Mouse (Mus musculus) CD4-positive helper T cell, adult 2 months (primary cell): Measurements from ENCODE around the gene Fabp1.

Experiments used
- DNase-seq: peaks from one replicate; pipeline ENCODE4 v3.0.0-alpha.2; 2012; ENCODE audit warnings: low read depth, missing footprints, low spot score

The Fabp1 gene

DNA sequence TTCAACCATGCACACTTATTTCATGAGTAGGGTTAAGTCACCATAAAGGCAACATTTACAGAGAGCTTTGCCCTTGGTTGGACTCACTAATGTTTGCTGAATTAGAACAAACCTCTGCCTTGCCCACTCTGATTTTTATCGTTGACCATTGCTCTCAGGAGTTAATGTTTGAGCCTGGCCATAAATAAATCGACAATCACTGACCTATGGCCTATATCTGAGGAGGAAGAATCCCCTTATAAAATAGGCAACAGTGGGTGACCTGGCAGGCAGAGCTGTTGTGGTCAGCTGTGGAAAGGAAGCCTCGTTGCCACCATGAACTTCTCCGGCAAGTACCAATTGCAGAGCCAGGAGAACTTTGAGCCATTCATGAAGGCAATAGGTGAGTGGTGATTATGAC is at the start of gene Fabp1:
Gene Fabp1 (plus strand): TSS at position 216 of the 400 bp plus-strand sequence.
- no peak for DNase-seq

DNA sequence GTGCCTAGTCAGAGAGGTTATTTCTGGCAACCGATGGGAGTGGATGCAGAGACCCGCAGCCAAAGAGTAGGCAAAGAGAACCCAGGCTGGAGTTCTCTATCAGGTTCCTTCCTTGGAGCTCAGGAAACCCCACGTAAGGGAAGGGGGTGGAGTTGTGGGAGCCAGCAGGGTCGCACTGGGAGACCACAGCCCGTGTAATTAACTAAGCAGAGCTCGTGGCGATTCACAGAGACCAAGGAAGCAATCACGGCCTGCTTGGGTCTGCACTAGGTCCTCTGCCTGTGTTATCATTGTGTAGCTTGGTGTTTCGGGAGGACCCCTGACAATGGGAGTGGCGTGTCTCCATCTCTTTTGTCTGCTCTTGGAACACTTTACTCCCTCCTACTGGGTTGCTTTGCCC is 48.5 kb upstream of the Fabp1 start:
- no peak for DNase-seq

DNA sequence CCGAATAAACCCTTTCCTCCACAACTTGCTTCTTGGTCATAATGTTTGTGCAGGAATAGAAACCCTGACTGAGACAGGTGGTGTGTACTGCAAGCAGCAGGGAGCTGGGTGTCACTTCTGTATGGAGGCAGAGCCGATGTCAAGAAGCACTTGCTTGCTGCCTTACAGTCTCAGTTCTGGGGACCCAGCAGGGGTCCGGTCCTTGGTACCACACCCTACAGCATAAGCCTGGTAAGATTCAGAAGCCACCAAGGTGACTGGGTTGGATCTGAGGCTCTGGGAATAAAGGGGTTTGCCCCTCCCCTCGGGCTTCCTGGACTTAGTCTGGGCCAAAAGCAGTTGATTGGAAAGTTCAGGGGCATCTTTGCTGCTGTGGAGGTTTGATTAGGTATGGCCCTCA is 46.1 kb upstream of the Fabp1 start:
- no peak for DNase-seq

DNA sequence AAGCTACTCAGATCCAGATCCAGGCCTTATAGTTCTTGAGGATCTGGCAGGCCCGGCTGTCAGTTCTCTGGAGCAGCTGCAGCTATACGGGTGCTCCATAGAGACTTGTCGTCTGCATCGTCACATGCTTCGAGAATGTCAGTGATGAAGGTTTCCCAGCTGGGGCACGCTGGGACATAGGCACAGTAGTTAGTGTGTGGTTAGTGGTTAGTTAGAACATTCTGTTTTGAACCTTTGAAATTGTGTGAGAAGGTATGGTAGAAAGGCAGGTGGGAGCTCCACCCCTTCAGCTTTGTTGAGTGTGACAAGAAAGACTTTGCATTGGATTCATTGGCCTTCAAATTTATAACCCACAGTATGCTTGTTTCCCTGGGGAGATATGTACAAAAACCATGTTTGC is 44.8 kb upstream of the Fabp1 start:
- DNase-seq, result peak; percentile 49

DNA sequence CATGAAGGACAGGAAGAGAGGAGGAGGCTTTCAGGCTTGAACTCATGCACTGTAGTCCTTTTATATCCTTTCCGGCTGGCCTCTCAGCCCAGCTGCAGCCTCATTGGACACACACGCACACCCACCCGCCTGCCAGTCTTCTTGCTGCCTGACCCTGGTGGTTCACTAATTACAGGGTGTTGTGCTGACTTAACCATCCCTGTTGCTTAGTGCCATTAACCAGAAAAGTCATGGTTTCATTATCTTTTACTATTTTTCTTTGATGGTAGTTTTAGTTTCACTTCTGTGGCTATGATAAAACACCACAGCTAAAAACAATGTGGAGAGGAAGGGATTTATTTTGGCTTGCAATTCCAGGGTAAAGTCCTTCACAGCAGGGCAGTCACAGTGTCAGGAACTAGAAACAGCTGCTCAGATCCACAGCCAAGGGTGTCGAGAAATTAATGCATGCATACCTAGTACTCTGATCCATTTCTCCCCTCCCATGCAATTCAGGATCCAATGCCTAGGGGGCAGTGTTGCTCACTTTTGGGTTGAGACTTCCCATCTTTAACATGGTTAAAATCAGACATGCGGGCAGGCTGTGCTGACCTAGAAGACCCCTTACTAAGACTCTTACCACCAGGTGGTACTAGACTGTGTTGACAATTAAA is 42.8 kb upstream of the Fabp1 start:
- peak; percentile 32 for DNase-seq

- no peak for DNase-seq
These were observed 38.3 kb upstream of the Fabp1 start for GRCm38 (mm10) chr6:71161290-71161689.

GRCm38 (mm10) chr6:71162269-71162668 is 37.4 kb upstream of the Fabp1 start:
- DNase-seq, result no peak

GRCm38 (mm10) chr6:71164394-71164793 is 35.2 kb upstream of the Fabp1 start:
- no peak for DNase-seq

- peak; percentile 51 for DNase-seq
These were observed 33.0 kb upstream of the Fabp1 start for GRCm38 (mm10) chr6:71166551-71167169.

DNA sequence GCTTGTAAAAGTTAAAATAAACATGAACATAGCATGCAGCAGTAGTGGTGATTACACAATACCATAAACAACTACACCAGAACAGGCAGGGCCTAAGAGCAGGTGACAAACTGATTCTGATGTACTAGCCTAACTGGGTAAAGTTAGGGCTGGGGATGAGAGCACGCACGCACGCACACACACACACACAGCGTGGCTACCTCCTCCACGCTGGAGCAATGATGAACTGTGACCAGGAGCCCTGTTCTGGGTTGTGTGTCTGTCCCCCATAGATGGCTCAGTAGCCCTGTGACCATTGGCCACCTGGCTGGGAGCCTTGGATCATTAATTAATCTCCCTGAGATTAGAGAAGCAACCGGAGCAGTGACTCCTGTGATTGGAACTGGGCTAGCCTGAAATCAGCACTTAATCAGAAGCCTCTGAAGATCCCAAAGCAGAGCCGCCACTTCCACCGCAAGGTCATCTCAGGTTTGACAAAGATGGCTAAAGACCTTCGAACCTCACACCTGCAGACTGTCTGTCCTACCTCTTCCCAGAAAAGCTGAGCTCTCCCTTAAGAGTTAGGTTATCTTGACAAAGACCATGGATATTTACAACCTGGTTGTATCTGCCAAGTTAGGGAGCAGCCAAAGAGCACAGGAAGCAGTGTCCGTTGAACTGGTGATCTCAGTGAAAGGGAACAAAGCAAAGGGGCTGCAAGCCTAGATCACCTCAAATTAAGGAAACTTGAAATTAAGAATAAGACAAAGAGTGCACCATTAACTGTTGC is 26.6 kb upstream of the Fabp1 start:
- DNase-seq, result no peak

DNA sequence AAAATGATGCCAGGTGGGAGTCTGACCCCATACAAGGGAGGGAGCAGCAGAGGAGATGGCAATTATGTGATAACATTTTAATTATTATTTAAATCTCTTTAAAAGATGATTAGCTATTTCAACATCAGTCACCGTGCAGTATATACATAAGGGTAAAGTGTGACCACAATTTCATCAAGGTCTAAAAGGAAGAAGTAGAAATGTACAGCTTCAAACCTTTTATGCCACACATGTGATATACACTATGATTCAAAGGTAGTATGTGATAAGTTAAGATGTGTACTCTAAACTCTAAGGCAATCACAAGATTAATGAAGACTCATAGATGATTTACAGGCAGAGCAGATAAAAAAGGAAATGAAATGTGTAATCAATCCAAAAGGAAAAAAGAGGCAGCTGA is 19.0 kb upstream of the Fabp1 start:
- DNase-seq, result no peak

GRCm38 (mm10) chr6:71184941-71185604 is 14.6 kb upstream of the Fabp1 start:
- DNase-seq, result no peak

DNA sequence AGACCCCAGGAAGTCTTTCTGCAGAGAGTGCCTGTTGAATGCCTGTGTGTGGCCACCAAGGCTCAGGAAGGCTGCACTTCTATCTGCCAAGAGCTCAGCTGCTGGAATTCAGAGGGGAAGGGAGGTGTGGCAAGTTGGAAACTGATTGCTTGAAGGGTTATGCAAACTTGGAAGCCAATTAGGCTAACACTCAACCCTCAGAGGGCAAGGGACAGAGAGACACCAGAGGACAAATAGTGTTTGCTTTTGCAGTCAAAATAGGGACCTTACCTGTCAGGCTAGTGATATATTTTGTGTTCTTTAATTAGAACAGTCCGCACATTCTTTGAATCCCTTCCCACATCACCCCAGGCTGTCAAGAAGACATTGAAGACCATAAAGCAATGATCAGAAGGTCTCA is 10.0 kb upstream of the Fabp1 start:
- no peak for DNase-seq

DNA sequence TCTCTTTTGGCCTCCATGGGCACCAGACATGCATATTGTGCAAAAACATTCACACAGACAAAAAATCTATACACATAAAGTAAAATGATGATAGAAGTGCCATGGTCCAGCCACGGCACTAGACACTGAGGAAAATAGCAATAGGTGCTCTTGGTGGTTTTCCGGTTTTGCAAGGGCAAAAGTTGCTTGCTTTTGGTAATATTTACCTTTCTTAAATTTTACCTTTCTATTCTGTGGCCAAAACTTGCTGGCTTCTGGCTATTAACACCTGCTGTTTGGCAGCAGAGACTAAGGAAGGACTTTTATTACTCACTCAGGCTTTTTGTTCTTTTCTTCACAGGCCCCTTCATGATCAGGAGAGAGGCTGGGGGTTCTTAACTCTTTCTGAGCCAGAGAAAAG is 9.1 kb upstream of the Fabp1 start:
- no peak for DNase-seq

DNA sequence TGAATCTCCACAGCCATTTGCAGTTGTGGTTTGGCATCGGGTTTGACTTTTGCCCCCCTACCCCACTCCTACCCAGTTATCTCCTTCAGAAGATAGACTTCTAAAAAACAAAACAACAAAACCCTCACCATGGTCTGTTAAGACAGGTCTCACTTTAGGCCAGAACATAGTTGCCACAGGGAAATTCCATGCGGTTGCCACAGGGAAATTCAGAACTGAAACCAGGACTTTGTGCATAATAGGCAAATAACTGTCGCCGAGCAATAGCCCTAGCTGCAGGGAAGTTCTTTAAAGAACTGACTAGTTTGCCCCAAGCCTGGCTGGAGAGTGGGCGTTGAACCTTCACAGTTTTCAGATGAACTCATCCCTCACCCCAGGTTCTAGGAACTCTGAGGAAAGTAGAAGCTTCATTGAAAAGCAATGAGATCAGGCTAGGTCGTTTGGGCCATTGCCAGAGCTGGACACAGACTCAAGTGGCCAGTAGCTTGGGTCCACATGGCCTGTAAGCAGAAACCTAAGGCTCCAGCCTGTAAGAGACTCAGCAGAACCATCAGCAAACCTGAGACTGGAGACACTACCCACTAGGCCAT is 6.4 kb upstream of the Fabp1 start:
- DNase-seq, result no peak

- no peak for DNase-seq
These were observed 3.5 kb upstream of the Fabp1 start for GRCm38 (mm10) chr6:71196107-71196506.

DNA sequence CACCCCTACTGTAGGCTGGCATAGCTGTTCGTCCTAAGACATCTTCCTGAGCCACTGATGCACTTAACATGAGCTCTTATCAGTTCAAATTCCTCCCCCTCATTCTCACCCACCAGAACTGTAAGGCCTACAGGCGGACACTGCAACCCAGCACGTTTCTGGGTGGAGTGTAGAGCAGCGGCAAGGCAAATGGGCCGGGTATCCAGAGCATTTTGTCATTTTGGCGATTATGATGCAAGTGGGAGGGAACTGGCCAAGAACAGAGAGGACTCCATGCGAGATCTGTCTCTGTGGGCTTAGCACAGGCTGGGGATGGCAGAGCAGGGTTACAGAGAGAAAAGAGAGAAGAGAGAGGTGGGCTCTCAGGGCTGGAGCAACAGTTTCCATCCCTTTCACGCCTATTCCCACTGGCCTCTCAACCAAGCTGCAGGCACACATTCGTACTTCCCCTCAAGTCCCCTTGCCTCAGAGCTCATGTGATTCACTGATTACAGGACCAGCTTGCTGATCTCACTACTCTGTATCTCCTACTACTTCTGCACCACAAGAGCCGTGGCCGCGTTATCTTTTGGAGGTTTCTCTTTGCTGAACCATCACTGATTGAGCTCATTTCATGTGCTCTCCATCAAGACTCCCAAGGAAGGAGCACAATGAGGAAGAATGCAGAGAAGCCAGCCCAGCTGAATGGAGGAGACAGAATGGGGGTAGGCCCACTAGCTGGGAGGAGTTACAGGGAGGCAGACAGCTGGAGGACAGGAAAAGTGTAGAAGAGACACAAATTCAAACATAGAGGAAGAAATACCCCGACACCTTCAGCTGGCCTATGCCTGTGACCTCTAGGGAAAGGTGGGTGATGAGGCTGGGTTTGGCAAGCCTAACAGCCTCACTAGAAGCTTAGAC is 1.7 kb upstream of the Fabp1 start:
- DNase-seq, result no peak

DNA sequence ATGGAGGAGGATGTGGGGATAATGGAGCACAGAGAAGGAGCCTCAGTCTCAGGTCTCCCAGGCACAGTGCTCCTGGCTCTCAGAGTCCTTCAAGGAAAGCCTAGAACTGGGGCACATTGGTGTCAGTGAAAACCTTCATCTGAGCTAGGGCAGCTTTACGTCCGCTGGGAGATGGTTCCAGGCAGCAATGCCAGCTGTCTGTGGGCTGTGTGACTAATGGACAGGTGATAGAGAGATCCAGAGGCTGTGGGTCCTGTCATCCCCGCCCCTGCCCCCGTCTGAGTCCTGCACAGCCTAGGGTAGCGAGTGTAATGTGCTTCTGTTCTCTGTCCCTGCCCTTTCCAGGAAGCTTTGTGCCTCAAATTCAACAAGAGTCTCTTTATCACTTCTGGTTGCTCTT is 2.3 kb downstream of the Fabp1 start:
- DNase-seq, result no peak

DNA sequence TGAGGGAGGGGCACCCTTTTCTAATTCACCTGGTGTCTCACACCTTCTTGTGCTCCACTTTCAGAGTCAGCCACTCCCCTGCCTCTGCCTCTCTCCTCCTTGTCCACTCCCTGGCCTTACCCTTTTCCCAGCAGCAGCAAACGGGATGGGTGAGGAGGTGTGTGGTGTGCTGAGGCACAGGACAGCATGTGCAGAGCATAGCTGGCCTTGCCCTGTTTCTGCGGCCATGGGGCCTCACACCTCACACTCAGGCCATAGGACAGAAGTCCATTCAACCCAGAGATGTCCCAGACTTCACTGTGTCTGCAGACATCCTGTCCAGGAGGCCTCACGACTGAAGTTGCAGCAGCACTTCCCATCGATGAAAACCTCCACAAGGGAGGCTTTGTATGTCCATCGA is 4.0 kb downstream of the Fabp1 start:
- DNase-seq, result no peak

DNA sequence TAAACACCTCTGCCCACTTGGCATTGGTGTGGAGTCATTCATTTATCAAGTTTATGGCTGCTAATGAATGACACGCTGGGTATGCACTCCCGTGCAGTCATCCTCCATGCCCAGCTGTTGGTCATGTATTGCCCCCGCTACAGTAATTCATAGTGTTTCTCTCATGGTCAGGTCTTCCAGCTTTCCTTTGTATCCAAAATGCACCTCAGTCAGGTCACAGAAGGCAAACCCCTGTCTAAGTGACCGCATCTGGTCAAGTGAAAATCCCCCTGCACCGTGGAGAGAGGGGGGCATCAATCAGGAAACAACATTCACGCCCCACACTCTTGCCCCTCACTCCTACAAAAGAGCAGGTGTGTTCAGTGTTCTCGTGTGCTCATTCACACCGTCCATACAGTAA is 4.5 kb downstream of the Fabp1 start:
- DNase-seq, result no peak

- no peak for DNase-seq
These were observed 9.1 kb downstream of the Fabp1 start for GRCm38 (mm10) chr6:71208691-71209090.
